Mouse (Mus musculus): Measurements from ENCODE around the gene Pafah2. TPM values are rescaled to one million over a fixed set of nuclear protein-coding genes. Genes with fewer than 3 reads are reported as not detected.

The Pafah2 gene
- polyA plus RNA-seq, 1 experiment from 2014 or later = 16.8 TPM

DNA sequence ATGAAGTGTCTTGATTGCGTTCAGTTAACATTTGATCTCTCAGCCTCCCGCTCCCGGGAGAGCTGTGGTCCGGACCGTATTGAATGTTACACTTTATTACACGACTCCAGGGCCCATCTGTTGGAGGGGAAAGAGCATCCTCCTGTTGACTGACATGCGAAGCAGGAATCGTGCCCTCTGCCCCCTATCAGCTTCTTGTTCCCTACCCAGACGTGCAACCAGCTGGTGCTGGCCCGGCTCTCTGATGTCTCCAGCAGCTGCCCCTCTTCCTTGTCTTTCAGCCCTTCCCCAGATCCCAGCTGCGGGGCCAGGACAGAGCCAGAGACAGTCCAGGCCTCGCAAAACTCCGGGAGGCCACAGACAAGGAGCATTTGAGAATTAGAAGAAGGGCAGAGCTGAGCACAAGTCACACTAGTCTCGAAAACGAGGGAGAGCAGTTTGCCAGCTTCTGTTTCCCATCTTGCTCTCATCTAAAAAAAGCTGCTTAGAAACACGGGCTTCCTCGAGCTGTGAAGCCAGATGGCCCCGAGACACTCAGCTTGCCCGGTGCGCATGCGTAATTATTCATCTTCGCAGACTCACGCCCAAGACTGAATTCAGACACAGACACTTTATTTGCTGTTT, 34.4 kb downstream of the Pafah2 start:
- TF ChIP-seq CTCF (IDR thresholded peaks at IDR 0.05; ENCODE audit: low read depth) = no peak
- no peak for TF ChIP-seq EP300 (optimal IDR thresholded peaks at IDR 0.05)
- DNase-seq (ENCODE audit: low spot score) (peak; percentile 31), ATAC-seq (ENCODE audit: low FRiP score, low TSS enrichment) (no peak)
- Histone ChIP-seq H3K4me1 (replicated peaks; ENCODE audit: control insufficient read depth, insufficient read depth) (no peaks in the 10 kb centered on the region; the same call in 1 of the 2 replicates), H3K9me3 (ENCODE audit: control insufficient read depth, low read length) (no peaks in the 10 kb centered on the region), H3K9ac (ENCODE audit: low read length) (no peak overlapping the region), H3K36me3 (ENCODE audit: control insufficient read depth, insufficient read depth, low read length) (peaks cover 2% of the 10 kb centered on the region), H3K27me3 (ENCODE audit: control insufficient read depth, insufficient read depth, low read length) (no peaks in the 10 kb centered on the region), H3K4me2 (replicated peaks; ENCODE audit: low read depth) (peak overlapping the region; percentile 4; the same call in 1 of the 2 replicates), H3K4me3 (ENCODE audit: low read depth, low read length) (no peak overlapping the region), H3K27ac (replicated peaks) (no peak overlapping the region)
- WGBS = 29% methylated on average over 23 of the region's 23 CpGs

DNA sequence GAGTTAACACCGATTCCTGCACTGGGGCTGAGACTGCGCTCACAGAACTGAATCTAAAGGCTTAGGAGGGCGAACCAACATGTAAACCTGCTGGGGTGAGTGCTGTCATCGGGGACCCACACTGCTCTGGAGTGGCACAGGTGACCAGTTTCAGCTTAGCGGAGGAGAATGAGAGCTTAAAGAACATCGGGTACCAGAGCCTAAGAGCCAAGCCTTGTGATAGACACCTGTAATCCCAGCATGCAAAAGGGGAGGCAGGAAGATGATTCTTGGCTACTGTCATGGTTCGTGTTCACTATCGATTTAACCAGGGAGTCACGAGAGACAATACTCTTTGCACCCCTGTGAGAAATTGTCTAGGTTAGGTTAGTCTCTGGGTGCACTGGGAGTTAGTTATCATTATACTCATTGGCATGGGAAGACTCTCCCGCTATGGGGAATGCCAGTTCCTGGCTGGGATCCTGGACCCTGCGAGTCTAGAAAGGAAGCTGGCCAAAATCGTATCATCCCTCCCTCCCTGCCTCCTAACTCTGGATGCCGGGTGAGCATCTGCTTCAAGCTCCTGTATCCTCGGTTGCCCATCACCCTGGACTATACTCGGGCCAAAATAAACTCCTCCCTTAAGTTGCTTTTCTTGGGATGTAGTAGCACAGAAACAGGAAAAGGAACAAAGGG, 36.7 kb downstream of the Pafah2 start:
- no peak for ATAC-seq (ENCODE audit: low FRiP score, low TSS enrichment)
- Histone ChIP-seq H3K9ac (ENCODE audit: low read length) (no peak overlapping the region), H3K27me3 (ENCODE audit: control insufficient read depth, insufficient read depth, low read length) (no peaks in the 10 kb centered on the region), H3K4me1 (replicated peaks; ENCODE audit: control insufficient read depth, insufficient read depth) (no peaks in the 10 kb centered on the region; the same call in 1 of the 2 replicates), H3K9me3 (ENCODE audit: control insufficient read depth, low read length) (no peaks in the 10 kb centered on the region), H3K4me3 (ENCODE audit: low read depth, low read length) (no peak overlapping the region), H3K36me3 (ENCODE audit: control insufficient read depth, insufficient read depth, low read length) (no peaks in the 10 kb centered on the region), H3K27ac (replicated peaks) (no peak overlapping the region), H3K4me2 (replicated peaks; ENCODE audit: low read depth) (no peak overlapping the region)
- WGBS = 80% methylated on average over 15 of the region's 15 CpGs
- TF ChIP-seq CTCF (IDR thresholded peaks at IDR 0.05; ENCODE audit: low read depth) = no peak
- TF ChIP-seq EP300 (optimal IDR thresholded peaks at IDR 0.05) = no peak
- DNase-seq (ENCODE audit: low spot score) = no peak

- H3K27ac ChIP-seq (replicated peaks) = no peak overlapping the region
- TF ChIP-seq EP300 (optimal IDR thresholded peaks at IDR 0.05) (no peak), CTCF (IDR thresholded peaks at IDR 0.05; ENCODE audit: low read depth) (no peak)
- H3K4me1 ChIP-seq (replicated peaks; ENCODE audit: control insufficient read depth, insufficient read depth) = no peaks in the 10 kb centered on the region
- no peak overlapping the region for H3K4me3 ChIP-seq (ENCODE audit: low read depth, low read length)
- no peaks in the 10 kb centered on the region for H3K27me3 ChIP-seq (ENCODE audit: control insufficient read depth, insufficient read depth, low read length)
- no peaks in the 10 kb centered on the region for H3K9me3 ChIP-seq (ENCODE audit: control insufficient read depth, low read length)
- WGBS = 34% methylated on average over 7 of the region's 7 CpGs
- H3K36me3 ChIP-seq (ENCODE audit: control insufficient read depth, insufficient read depth, low read length) = no peaks in the 10 kb centered on the region
- no peak overlapping the region for H3K9ac ChIP-seq (ENCODE audit: low read length)
- no peak overlapping the region for H3K4me2 ChIP-seq (replicated peaks; ENCODE audit: low read depth)
- ATAC-seq (ENCODE audit: low FRiP score, low TSS enrichment) (no peak), DNase-seq (ENCODE audit: low spot score) (no peak)
Observed at GRCm38 (mm10) chr4:134436185-134436584, 40.1 kb downstream of the Pafah2 start.

- WGBS = 65% methylated on average over 10 of the region's 10 CpGs
- Histone ChIP-seq H3K9me3 (ENCODE audit: control insufficient read depth, low read length) (no peaks in the 10 kb centered on the region), H3K4me2 (replicated peaks; ENCODE audit: low read depth) (no peak overlapping the region), H3K36me3 (ENCODE audit: control insufficient read depth, insufficient read depth, low read length) (no peaks in the 10 kb centered on the region), H3K4me1 (replicated peaks; ENCODE audit: control insufficient read depth, insufficient read depth) (no peaks in the 10 kb centered on the region), H3K27me3 (ENCODE audit: control insufficient read depth, insufficient read depth, low read length) (no peaks in the 10 kb centered on the region), H3K27ac (replicated peaks) (no peak overlapping the region), H3K4me3 (ENCODE audit: low read depth, low read length) (no peak overlapping the region), H3K9ac (ENCODE audit: low read length) (no peak overlapping the region)
- ATAC-seq (ENCODE audit: low FRiP score, low TSS enrichment) = no peak
- DNase-seq (ENCODE audit: low spot score) = no peak
- TF ChIP-seq CTCF (IDR thresholded peaks at IDR 0.05; ENCODE audit: low read depth) (no peak), EP300 (optimal IDR thresholded peaks at IDR 0.05) (no peak)
Observed at GRCm38 (mm10) chr4:134436659-134437058, 40.5 kb downstream of the Pafah2 start.

DNA sequence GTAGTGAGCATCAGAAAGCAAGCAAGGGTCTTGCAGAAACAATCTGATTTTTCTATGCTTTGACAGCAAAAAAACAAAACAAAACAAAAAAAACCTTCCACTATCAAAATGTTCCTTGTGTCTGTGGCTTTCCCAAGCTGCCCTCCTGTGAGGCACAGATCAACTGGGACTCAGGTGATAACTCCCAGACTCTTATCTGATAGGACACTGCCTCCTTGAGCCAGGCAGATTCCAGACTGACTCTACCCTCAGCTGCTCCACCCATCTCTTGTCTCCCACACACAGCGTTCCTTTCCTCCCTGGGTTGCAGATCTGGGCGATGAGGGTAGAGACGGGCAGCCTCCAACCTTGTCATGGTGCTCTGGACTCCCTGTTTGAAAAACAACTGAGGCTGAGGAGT, 43.0 kb downstream of the Pafah2 start:
- Histone ChIP-seq H3K9me3 (ENCODE audit: control insufficient read depth, low read length) (no peaks in the 10 kb centered on the region), H3K4me1 (replicated peaks; ENCODE audit: control insufficient read depth, insufficient read depth) (no peaks in the 10 kb centered on the region), H3K4me3 (ENCODE audit: low read depth, low read length) (no peak overlapping the region), H3K27me3 (ENCODE audit: control insufficient read depth, insufficient read depth, low read length) (no peaks in the 10 kb centered on the region), H3K36me3 (ENCODE audit: control insufficient read depth, insufficient read depth, low read length) (no peaks in the 10 kb centered on the region), H3K9ac (ENCODE audit: low read length) (no peak overlapping the region), H3K27ac (replicated peaks) (no peak overlapping the region), H3K4me2 (replicated peaks; ENCODE audit: low read depth) (no peak overlapping the region)
- 53% methylated on average over 3 of the region's 3 CpGs for WGBS
- DNase-seq (ENCODE audit: low spot score) (no peak), ATAC-seq (ENCODE audit: low FRiP score, low TSS enrichment) (no peak)
- TF ChIP-seq CTCF (IDR thresholded peaks at IDR 0.05; ENCODE audit: low read depth) (no peak), EP300 (optimal IDR thresholded peaks at IDR 0.05) (no peak)

DNA sequence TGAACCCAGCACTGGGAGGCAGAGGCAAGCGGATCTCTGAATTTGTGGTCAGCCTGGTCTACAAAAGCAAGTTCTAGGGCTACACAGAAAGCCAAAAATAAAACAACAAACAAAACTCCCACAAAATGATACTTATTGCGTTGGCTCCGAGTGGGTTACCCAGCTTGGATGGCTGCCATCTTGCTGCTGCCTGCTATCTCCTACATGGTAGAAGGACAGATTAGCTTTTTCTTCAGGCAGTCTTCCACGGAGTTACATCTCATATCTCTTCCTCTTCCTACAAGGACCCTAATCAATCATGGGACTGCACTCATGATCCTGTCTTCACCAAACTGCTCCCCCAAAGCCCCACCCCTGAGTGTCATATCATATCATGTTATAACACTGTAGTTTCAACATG, 43.8 kb downstream of the Pafah2 start:
- Histone ChIP-seq H3K27me3 (ENCODE audit: control insufficient read depth, insufficient read depth, low read length) (no peaks in the 10 kb centered on the region), H3K4me3 (ENCODE audit: low read depth, low read length) (no peak overlapping the region), H3K4me2 (replicated peaks; ENCODE audit: low read depth) (no peak overlapping the region), H3K4me1 (replicated peaks; ENCODE audit: control insufficient read depth, insufficient read depth) (no peaks in the 10 kb centered on the region), H3K36me3 (ENCODE audit: control insufficient read depth, insufficient read depth, low read length) (no peaks in the 10 kb centered on the region), H3K27ac (replicated peaks) (no peak overlapping the region), H3K9ac (ENCODE audit: low read length) (no peak overlapping the region), H3K9me3 (ENCODE audit: control insufficient read depth, low read length) (no peaks in the 10 kb centered on the region)
- WGBS = 72% methylated on average over 4 of the region's 4 CpGs
- no peak for ATAC-seq (ENCODE audit: low FRiP score, low TSS enrichment)
- TF ChIP-seq CTCF (IDR thresholded peaks at IDR 0.05; ENCODE audit: low read depth) (no peak), EP300 (optimal IDR thresholded peaks at IDR 0.05) (no peak)
- no peak for DNase-seq (ENCODE audit: low spot score)

Data from stomach, postnatal 0 days (tissue).